Mouse (Mus musculus) Patski (cell line): ENCODE measurements around the gene Fubp1. TPM values are rescaled to one million over a fixed set of nuclear protein-coding genes. Genes with fewer than 3 reads are reported as not detected.

Experiments
- ATAC-seq: fragments of 100-300 bp; one replicate; pipeline ENCODE4 v1.8.0; 2021
- CTCF ChIA-PET: fragments of 350-600 bp; sonication (Branson Sonifier 250); formaldehyde crosslinking; loops from one replicate; lab custom pipeline; 2022; ENCODE audit warnings: inconsistent platforms; lab: Charles Lee
- POLR2A ChIA-PET: fragments of 350-600 bp; sonication (Branson Sonifier 250); formaldehyde crosslinking; loops from one replicate; lab custom pipeline; 2022; ENCODE audit warnings: antibody characterized with exemption, inconsistent platforms; lab: Charles Lee
- DNase-seq: peaks from one replicate; pipeline ENCODE4 v3.0.0-alpha.2; 2011; ENCODE audit warnings: low read depth, low spot score
- H3K27me3 ChIP-seq: fragments of 371-371 bp; one replicate; pipeline ENCODE4 v1.5.1; 2021
- CTCF ChIP-seq: fragments of 100-300 bp; IDR thresholded peaks from one replicate; pipeline ENCODE4 v1.5.1; 2021
- in situ Hi-C: fragments of 300-500 bp; cut with MboI; formaldehyde crosslinking; loops from 3 replicates; pipeline ENCODE4 v1.11.1; 2018; ENCODE audit warnings: low pct_unique_long_range_greater_than_20kb, mixed read lengths
- polyA plus RNA-seq: library from polyadenylated mRNA; unstranded; gene quantifications from one replicate; pipeline ENCODE4 v1.2.3, GENCODE M21; 2021

Fubp1 gene
- polyA plus RNA-seq, 1 experiment from 2014 or later = 102 TPM

DNA sequence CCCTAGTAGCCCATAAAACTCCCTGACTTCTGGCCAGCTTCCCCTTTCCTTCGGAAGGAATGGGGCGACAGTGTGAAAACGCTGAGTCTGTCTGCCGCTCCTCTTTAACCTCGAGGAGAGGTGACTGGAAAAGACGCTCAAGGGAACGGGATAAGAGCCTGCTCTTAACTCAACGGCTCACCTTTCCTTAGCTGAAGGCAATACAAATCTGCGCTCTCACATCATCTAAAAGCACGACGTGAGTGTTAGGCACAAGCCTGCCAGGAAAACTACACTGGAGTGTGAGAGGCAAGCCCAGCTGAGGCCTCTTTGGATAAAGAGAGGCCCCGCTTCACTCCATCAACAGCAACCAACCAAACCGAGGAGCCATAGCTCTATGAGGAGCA is 55.8 kb downstream of the Fubp1 start, which contains the start of gene Nexn:
Gene Nexn, minus strand, starts transcription at position 315 of the 386 bp plus-strand sequence.
- TF ChIP-seq CTCF = no peak
- ChIA-PET CTCF (interaction anchor here (1.1 to 2.4 kb wide), 5 partner anchors 12 to 77 kb away, joined by 3 to 14 read pairs (median 5); no protein-coding TSS in a partner anchor), POLR2A (no interaction called here)
- in situ Hi-C loops = no loop called here
- no peak for DNase-seq
- no peaks in the 10 kb centered on the region for H3K27me3 ChIP-seq
- peak; percentile 33 for ATAC-seq

DNA sequence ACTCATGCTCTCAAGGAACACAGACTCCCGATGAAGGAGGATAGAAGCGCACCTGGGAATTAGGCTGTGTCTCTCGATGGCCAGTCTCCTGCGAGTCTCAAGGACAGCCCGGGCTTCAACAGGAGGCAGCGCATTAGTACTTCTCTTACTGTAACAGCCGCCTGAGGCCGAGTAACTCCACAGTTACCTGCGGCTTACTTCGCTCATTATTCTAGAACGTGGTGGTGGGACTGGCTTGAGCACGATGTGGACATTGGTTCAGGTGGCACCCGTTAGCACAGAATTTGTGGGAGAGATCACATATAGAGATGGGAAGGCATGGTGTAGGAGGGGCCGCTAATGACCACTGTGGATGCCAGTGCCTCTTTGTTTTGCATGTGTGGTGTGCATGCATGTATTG is 57.9 kb downstream of the Fubp1 start:
- no peaks in the 10 kb centered on the region for H3K27me3 ChIP-seq
- no peak for ATAC-seq
- ChIA-PET POLR2A (no interaction called here), CTCF (interaction anchor here (0.7 to 2.9 kb wide), 4 partner anchors 10 to 157 kb away, joined by 3 to 6 read pairs (median 4); no protein-coding TSS in a partner anchor)
- TF ChIP-seq CTCF = no peak
- no peak for DNase-seq
- in situ Hi-C loops = no loop called here

DNA sequence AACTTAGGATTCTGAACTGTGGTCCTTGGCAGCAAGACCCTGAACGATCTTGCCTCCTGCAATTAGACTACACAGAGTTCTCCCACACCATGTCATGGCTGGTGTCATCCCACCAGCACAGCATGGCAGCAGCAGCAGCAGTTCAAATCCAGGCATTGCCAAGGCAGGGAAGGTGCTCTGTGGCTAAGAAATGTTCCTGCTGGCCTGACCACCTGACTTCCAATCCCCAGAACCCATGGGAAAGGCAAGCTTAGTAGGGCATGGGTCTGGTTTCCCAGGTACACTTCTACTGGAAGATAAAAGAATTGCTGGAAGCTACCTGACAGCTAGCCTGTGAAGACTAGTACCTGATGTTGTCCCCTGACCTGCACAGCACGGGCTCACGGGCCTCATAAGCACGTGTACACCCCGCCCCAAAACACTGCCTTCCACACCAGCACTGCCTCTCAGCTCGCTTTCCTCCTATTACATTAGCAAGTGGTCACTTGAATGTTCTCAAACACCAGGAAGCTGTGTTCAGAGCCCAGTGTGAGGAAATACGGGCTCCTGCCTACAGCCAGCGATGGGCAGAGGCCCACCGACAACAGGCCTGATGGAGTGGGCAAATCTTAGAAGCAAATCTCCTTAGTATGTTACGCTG is 61.0 kb downstream of the Fubp1 start:
- TF ChIP-seq CTCF = no peak
- ATAC-seq = no peak

DNA sequence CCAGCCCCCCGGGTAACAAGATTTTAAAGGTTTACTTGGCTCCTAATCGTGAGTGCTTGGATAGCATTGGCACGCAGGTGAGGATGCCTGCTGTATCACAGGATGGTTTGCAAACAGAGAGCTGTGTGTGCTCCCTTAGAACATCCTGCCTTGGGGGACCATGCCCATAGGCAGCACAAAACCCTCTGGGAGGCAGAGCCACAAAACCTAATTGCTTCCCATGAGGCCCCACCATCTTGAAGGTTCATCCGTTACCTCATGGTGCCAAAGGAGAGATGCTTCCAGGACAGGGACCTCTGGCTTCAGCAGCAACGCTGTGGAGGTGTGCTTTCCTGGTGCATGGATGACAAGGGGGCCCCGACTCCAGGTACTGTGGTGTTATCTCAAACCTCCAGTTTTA is 61.7 kb downstream of the Fubp1 start:
- CTCF ChIA-PET = interaction anchor here (1.0 to 1.3 kb wide), 2 partner anchors 9 to 34 kb away, joined by 3 to 4 read pairs; no protein-coding TSS in a partner anchor
- POLR2A ChIA-PET = no interaction called here
- in situ Hi-C loops = no loop called here
- no peaks in the 10 kb centered on the region for H3K27me3 ChIP-seq
- ATAC-seq = no peak
- no peak for TF ChIP-seq CTCF
- no peak for DNase-seq

More for the DNA sequence above, 61.0 kb downstream of the Fubp1 start:
- POLR2A ChIA-PET = no interaction called here
- CTCF ChIA-PET = interaction anchor here (1.0 to 1.2 kb wide), 2 partner anchors 10 to 11 kb away, joined by 3 read pairs; no protein-coding TSS in a partner anchor
- no peak for DNase-seq
- no peaks in the 10 kb centered on the region for H3K27me3 ChIP-seq
- in situ Hi-C loops = no loop called here

- TF ChIP-seq CTCF = no peak
- DNase-seq (no peak), ATAC-seq (no peak)
- H3K27me3 ChIP-seq = no peaks in the 10 kb centered on the region
- in situ Hi-C loops = no loop called here
- POLR2A ChIA-PET = no interaction called here
- CTCF ChIA-PET = interaction anchor here (0.8 to 1.5 kb wide), 4 partner anchors 33 to 42 kb away, joined by 3 to 4 read pairs (median 4); no protein-coding TSS in a partner anchor
Observed at GRCm38 (mm10) chr3:152272974-152273685, 62.9 kb downstream of the Fubp1 start.

- DNase-seq = no peak
- ChIA-PET CTCF (interaction anchor here (1.5 kb wide), 1 partner anchor 40 kb away, joined by 4 read pairs; no protein-coding TSS in a partner anchor), POLR2A (no interaction called here)
- in situ Hi-C loops = no loop called here
- TF ChIP-seq CTCF = no peak
- ATAC-seq = no peak
- H3K27me3 ChIP-seq = no peaks in the 10 kb centered on the region
Observed at GRCm38 (mm10) chr3:152275008-152275407, 64.8 kb downstream of the Fubp1 start.

DNA sequence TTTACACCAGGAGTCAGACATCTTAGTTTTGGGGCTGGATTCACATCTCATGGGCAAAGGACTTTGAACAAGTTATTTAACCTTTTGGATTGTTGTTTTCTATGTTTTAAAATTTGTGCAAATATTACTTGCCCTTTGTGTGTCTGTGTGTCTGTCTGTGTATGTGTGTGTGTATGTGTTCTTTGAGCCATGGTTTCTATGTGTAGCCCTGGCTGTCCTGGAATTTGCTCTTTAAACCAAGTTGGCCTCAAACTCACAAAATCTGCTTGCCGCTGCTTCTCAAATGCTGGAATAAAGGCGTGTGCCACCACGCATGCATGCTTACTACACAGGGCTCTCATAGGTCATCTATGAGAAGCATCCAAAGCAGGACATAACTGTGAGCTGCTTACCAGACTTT is 66.7 kb downstream of the Fubp1 start:
- ATAC-seq (no peak), DNase-seq (no peak)
- no peaks in the 10 kb centered on the region for H3K27me3 ChIP-seq
- TF ChIP-seq CTCF = no peak
- in situ Hi-C loops = no loop called here
- POLR2A ChIA-PET = interaction anchor here (0.8 kb wide), 1 partner anchor 16 kb away, joined by 4 read pairs; no protein-coding TSS in a partner anchor
- CTCF ChIA-PET = no interaction called here

DNA sequence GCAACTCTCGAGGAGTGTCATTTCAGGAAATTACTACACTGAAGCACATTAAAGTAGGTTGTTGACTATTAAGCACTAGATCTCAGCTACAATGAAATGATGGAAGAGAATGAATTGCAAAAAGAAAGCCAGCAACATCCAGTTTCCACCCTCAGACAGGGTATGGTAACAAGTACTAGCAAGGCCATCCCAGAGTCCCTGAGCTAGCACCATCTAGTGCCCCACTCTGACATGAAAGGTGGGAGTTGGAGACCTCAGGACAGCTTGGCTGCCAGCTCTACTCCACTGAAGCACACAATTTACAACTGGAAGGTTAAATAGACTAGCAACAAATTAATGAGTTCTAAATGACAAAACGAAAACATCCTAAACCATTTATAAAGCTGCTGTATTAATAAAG is 67.7 kb downstream of the Fubp1 start:
- H3K27me3 ChIP-seq = no peaks in the 10 kb centered on the region
- ATAC-seq (peak; percentile 14), DNase-seq (no peak)
- TF ChIP-seq CTCF = no peak
- ChIA-PET CTCF (interaction anchor here (1.0 to 2.2 kb wide), 4 partner anchors 9 to 18 kb away, joined by 3 to 6 read pairs (median 4); partner anchors contain the start of gene Nexn), POLR2A (no interaction called here)
- in situ Hi-C loops = no loop called here

GRCm38 (mm10) chr3:152278431-152278830 is 68.2 kb downstream of the Fubp1 start:
- no peaks in the 10 kb centered on the region for H3K27me3 ChIP-seq
- DNase-seq = no peak
- ATAC-seq = peak; percentile 68
- ChIA-PET CTCF (interaction anchor here (1.0 to 2.2 kb wide), 5 partner anchors 10 to 37 kb away, joined by 3 to 6 read pairs (median 5); partner anchors contain the start of gene Nexn), POLR2A (no interaction called here)
- TF ChIP-seq CTCF = no peak
- in situ Hi-C loops = no loop called here

- POLR2A ChIA-PET = no interaction called here
- DNase-seq = no peak
- no peak for ATAC-seq
- H3K27me3 ChIP-seq = no peaks in the 10 kb centered on the region
- in situ Hi-C loops = no loop called here
- no peak for TF ChIP-seq CTCF
- CTCF ChIA-PET = interaction anchor here (1.0 to 1.9 kb wide), 5 partner anchors 10 to 34 kb away, joined by 3 to 6 read pairs (median 3); no protein-coding TSS in a partner anchor
Observed at GRCm38 (mm10) chr3:152282126-152282525, 71.9 kb downstream of the Fubp1 start.
